8 mouse cellular contexts compared by ENCODE assay signal in genomic region chr5:142463011-142463410, GRCm38 (mm10). TPM values are rescaled to one million over a fixed set of nuclear protein-coding genes. Genes with fewer than 3 reads are reported as not detected.
DNase-seq lines count a peak whose midpoint lies in the region; ATAC-seq and TF ChIP-seq lines count a peak whose summit lies in the region.

No protein-coding gene starts in this region.

- ATAC-seq in erythroblast, adult 5-6 weeks (replicated peaks; ENCODE audit: low FRiP score, poor library complexity, severe bottlenecking) = no peak
- ATAC-seq in liver, embryonic 15.5 days (ENCODE audit: insufficient read depth) = no peak

- H3K9me3 ChIP-seq in erythroblast, embryonic 14.5 days (ENCODE audit: control insufficient read depth, low read length) = peaks cover 6% of the 10 kb centered on the region
- no peaks in the 10 kb centered on the region for H3K9me3 ChIP-seq in liver, embryonic 15.5 days (replicated peaks)

- no peak for TF ChIP-seq CTCF in thymus, adult 2 months (IDR thresholded peaks at IDR 0.05; ENCODE audit: borderline replicate concordance, control insufficient read depth, extremely low read depth, insufficient read depth, low read length, poor library complexity)

- H3K27me3 ChIP-seq in erythroblast, embryonic 14.5 days (ENCODE audit: control insufficient read depth) = no peaks in the 10 kb centered on the region
- no peaks in the 10 kb centered on the region for H3K27me3 ChIP-seq in thymus, adult 2 months (ENCODE audit: control insufficient read depth, insufficient read depth, low read length)
- H3K27me3 ChIP-seq in liver, embryonic 15.5 days = no peaks in the 10 kb centered on the region

- H3K4me2 ChIP-seq in liver, embryonic 15.5 days = peak overlapping the region; percentile 87

- WGBS in thymus, adult 2 months = 91% methylated on average over 6 of the region's 6 CpGs
- WGBS in liver, embryonic 15.5 days (ENCODE audit: insufficient replicate concordance) = 74% methylated on average over 6 of the region's 6 CpGs

- H3K27ac ChIP-seq in thymus, adult 2 months (ENCODE audit: control insufficient read depth, insufficient read depth, low read length) = peak overlapping the region; percentile 82
- H3K27ac ChIP-seq in liver, embryonic 15.5 days (replicated peaks) = peak overlapping the region; percentile 81

- H3K4me1 ChIP-seq in erythroblast, embryonic 14.5 days (ENCODE audit: control insufficient read depth) = peaks cover 31% of the 10 kb centered on the region
- peaks cover 13% of the 10 kb centered on the region for H3K4me1 ChIP-seq in thymus, adult 2 months (replicated peaks; ENCODE audit: control insufficient read depth, insufficient read depth, low read length)
- peaks cover 43% of the 10 kb centered on the region for H3K4me1 ChIP-seq in liver, embryonic 15.5 days (replicated peaks)

- DNase-seq in thymus, adult 2 months = no peak
- no peak for DNase-seq in thymus, postnatal 10 days (ENCODE audit: low spot score in 2 of 2)
- DNase-seq in B cell, adult 2 months = no peak
- no peak for DNase-seq in yolk sac, embryonic 10.5 days (ENCODE audit: low spot score)
- no peak for DNase-seq in ovary, postnatal 14 days (ENCODE audit: low spot score)

- peak overlapping the region; percentile 64 for H3K9ac ChIP-seq in liver, embryonic 15.5 days

- peaks cover 36% of the 10 kb centered on the region for H3K36me3 ChIP-seq in erythroblast, embryonic 14.5 days (ENCODE audit: control insufficient read depth)
- peaks cover 4% of the 10 kb centered on the region; the same call in 1 of the 2 replicates for H3K36me3 ChIP-seq in thymus, adult 2 months (ENCODE audit: control insufficient read depth, insufficient read depth, low read length)
- H3K36me3 ChIP-seq in liver, embryonic 15.5 days (replicated peaks) = peaks cover 23% of the 10 kb centered on the region

- peak overlapping the region; percentile 66 for H3K4me3 ChIP-seq in erythroblast, embryonic 14.5 days (replicated peaks)
- no peak overlapping the region for H3K4me3 ChIP-seq in thymus, adult 2 months (ENCODE audit: control insufficient read depth, insufficient read depth, low read length)
- H3K4me3 ChIP-seq in liver, embryonic 15.5 days (replicated peaks) = peak overlapping the region; percentile 90

- TF ChIP-seq POLR2A in thymus, adult 2 months (IDR thresholded peaks at IDR 0.05; ENCODE audit: control insufficient read depth, extremely low read depth, insufficient read depth, low read length, poor library complexity) = no peak

RNA-seq across cellular contexts. Expression of gene Ap5z1, which starts 0.7 kb away (rescaled TPM):
- polyA plus RNA-seq in erythroblast, embryonic 14.5 days (2012) = 1.7 and 1.9 TPM in 2 replicates
- total RNA-seq in erythroblast, adult 5-6 weeks (2015; ENCODE audit: low replicate concordance) = 4.2 and 4.8 TPM in 2 replicates
- total RNA-seq in erythroblast, adult 5-6 weeks (2017; ENCODE audit: low replicate concordance) = 3.3 and 3.7 TPM in 2 replicates
- 75.2 and 87.1 TPM in 2 replicates for polyA plus RNA-seq in thymus, adult 2 months (2012; rRNA removed)
- 4.2 and 5.6 TPM in 2 replicates for polyA plus RNA-seq in liver, embryonic 15.5 days (2015; fragmentation: Nextera tagmentation; extraction: Ambion mirVana)

Comparison
In these comparisons a context has a peak if more than half of its experiments do, and no peak if none do; other contexts are left out.
1. RNA of gene Ap5z1, which starts 0.7 kb away (polyA plus RNA-seq): 75.2 to 87.1 TPM in thymus, adult 2 months; 4.2 to 5.6 TPM in liver, embryonic 15.5 days and 1.7 to 1.9 TPM in erythroblast, embryonic 14.5 days; every median in the first group is over 10 times any median in the second.